Mouse (Mus musculus): ENCODE measurements around the gene Itgb4.

Gene Itgb4

GRCm38 (mm10) chr11:115970006-115970673 lies 4.4 kb upstream of the Itgb4 start:
- no peak for DNase-seq (ENCODE audit: low spot score in 2 of 2)

- DNase-seq (ENCODE audit: low spot score in 2 of 2) = no peak
Observed at GRCm38 (mm10) chr11:115971016-115971415, 3.5 kb upstream of the Itgb4 start.

- no peak for DNase-seq (ENCODE audit: low spot score in 2 of 2)
Observed at GRCm38 (mm10) chr11:115975083-115975420, 543 bp downstream of the Itgb4 start.

- DNase-seq (ENCODE audit: low spot score in 2 of 2) = no peak
Observed at GRCm38 (mm10) chr11:115975544-115975943, 1.0 kb downstream of the Itgb4 start.

- no peak for DNase-seq (ENCODE audit: low spot score in 2 of 2)
Observed at GRCm38 (mm10) chr11:115982472-115982871, 8.0 kb downstream of the Itgb4 start.

- DNase-seq (ENCODE audit: low spot score in 2 of 2) = no peak
Observed at GRCm38 (mm10) chr11:115983291-115983690, 8.8 kb downstream of the Itgb4 start.

- no peak for DNase-seq (ENCODE audit: low spot score in 2 of 2)
Observed at GRCm38 (mm10) chr11:115989686-115990085, 15.2 kb downstream of the Itgb4 start.

GRCm38 (mm10) chr11:115992098-115992497 lies 17.6 kb downstream of the Itgb4 start:
- no peak for DNase-seq (ENCODE audit: low spot score in 2 of 2)

GRCm38 (mm10) chr11:115995256-115995655 lies 20.7 kb downstream of the Itgb4 start:
- no peak for DNase-seq (ENCODE audit: low spot score in 2 of 2)

GRCm38 (mm10) chr11:115997047-115997446 lies 22.5 kb downstream of the Itgb4 start:
- no peak for DNase-seq (ENCODE audit: low spot score in 2 of 2)

- DNase-seq (ENCODE audit: low spot score in 2 of 2) = no peak
Observed at GRCm38 (mm10) chr11:115997662-115998061, 23.2 kb downstream of the Itgb4 start.

GRCm38 (mm10) chr11:115999027-115999426 lies 24.5 kb downstream of the Itgb4 start:
- no peak for DNase-seq (ENCODE audit: low spot score in 2 of 2)

- DNase-seq (ENCODE audit: low spot score in 2 of 2) = peak; percentile 73 to 88
Observed at GRCm38 (mm10) chr11:115999538-116000143, 25.1 kb downstream of the Itgb4 start.

- DNase-seq (ENCODE audit: low spot score in 2 of 2) = no peak
Observed at GRCm38 (mm10) chr11:116000607-116001006, 26.1 kb downstream of the Itgb4 start.

- no peak for DNase-seq (ENCODE audit: low spot score in 2 of 2)
Observed at GRCm38 (mm10) chr11:116001725-116002124, 27.2 kb downstream of the Itgb4 start.

GRCm38 (mm10) chr11:116002894-116003293 lies 28.4 kb downstream of the Itgb4 start:
- no peak for DNase-seq (ENCODE audit: low spot score in 2 of 2)

GRCm38 (mm10) chr11:116004186-116004823 lies 29.8 kb downstream of the Itgb4 start:
- DNase-seq (ENCODE audit: low spot score in 2 of 2) = no peak

- peak; percentile 69 to 86 for DNase-seq (ENCODE audit: low spot score in 2 of 2)
Observed at GRCm38 (mm10) chr11:116004840-116005700, 30.6 kb downstream of the Itgb4 start.

- no peak for DNase-seq (ENCODE audit: low spot score in 2 of 2)
Observed at GRCm38 (mm10) chr11:116005701-116006419, 31.4 kb downstream of the Itgb4 start.

GRCm38 (mm10) chr11:116007095-116007850 lies 32.8 kb downstream of the Itgb4 start:
- DNase-seq (ENCODE audit: low spot score in 2 of 2) = no peak

- no peak for DNase-seq (ENCODE audit: low spot score in 2 of 2)
Observed at GRCm38 (mm10) chr11:116008411-116008810, 33.9 kb downstream of the Itgb4 start.

All from spleen, postnatal 4 days (tissue).